Mouse (Mus musculus) kidney, postnatal 0 days (tissue): ENCODE measurements around the gene Gimap9. TPM values are rescaled to one million over a fixed set of nuclear protein-coding genes. Genes with fewer than 3 reads are reported as not detected.

ENCODE experiments used
- ATAC-seq: fragments of 200-750 bp; cut with Nextera tagmentation; replicated peaks from 2 replicates; pipeline ENCODE4 v1.8.0; 2017; ENCODE audit warnings: low read depth, moderate number of reproducible peaks, moderate TSS enrichment, moderate library complexity; ENCODE audit not compliant: low FRiP score
- DNase-seq: peaks from one replicate; pipeline ENCODE4 v3.0.0-alpha.2; 2016; ENCODE audit warnings: low spot score
- H3K27ac ChIP-seq: fragments of 300-500 bp; sonication (generic); 2 replicates; pipeline ENCODE4 v1.5.1; 2014; ENCODE audit warnings: mild to moderate bottlenecking
- H3K27me3 ChIP-seq: fragments of 300-500 bp; sonication (generic); 2 replicates; pipeline ENCODE4 v1.6.1; 2014; ENCODE audit warnings: low read length, mixed read lengths; ENCODE audit not compliant: insufficient read depth
- H3K36me3 ChIP-seq: fragments of 300-500 bp; sonication (generic); 2 replicates; pipeline ENCODE4 v1.6.1; 2014; ENCODE audit warnings: low read length, mixed read lengths; ENCODE audit not compliant: insufficient read depth
- H3K4me1 ChIP-seq: fragments of 300-500 bp; sonication (generic); replicated peaks from 2 replicates; pipeline ENCODE4 v1.6.1; 2014; ENCODE audit warnings: antibody characterized with exemption, low read length, mixed read lengths; ENCODE audit not compliant: insufficient read depth
- H3K4me2 ChIP-seq: fragments of 300-500 bp; sonication (generic); 2 replicates; pipeline ENCODE4 v1.6.1; 2014; ENCODE audit warnings: mild to moderate bottlenecking, low read length, moderate library complexity, mixed read lengths
- H3K4me3 ChIP-seq: fragments of 300-500 bp; sonication (generic); replicated peaks from 2 replicates; pipeline ENCODE4 v1.5.1; 2014; ENCODE audit warnings: low read depth, low read length
- H3K9ac ChIP-seq: fragments of 300-500 bp; sonication (generic); 2 replicates; pipeline ENCODE4 v1.6.1; 2014; ENCODE audit warnings: low read depth, low read length
- H3K9me3 ChIP-seq: fragments of 300-500 bp; sonication (generic); replicated peaks from 2 replicates; pipeline ENCODE4 v1.6.1; 2016; ENCODE audit warnings: low read length, inconsistent platforms, mixed read lengths
- CTCF ChIP-seq: IDR thresholded peaks from 2 replicates; pipeline ENCODE4 v1.5.1; 2016; ENCODE audit warnings: antibody characterized with exemption, low read depth, mild to moderate bottlenecking, moderate library complexity
- WGBS: fragments of 180-500 bp; shearing (Covaris S2); extraction: QIAGEN DNeasy Blood & Tissue Kit; methylation state at CpG from one replicate; pipeline ENCODE4 v1.1.7; 2014; 5-methylcytosine and 5-hydroxymethylcytosine counted together
- polyA plus RNA-seq: library from polyadenylated mRNA; unstranded; fragments of >200 nt; fragmentation: Nextera tagmentation; extraction: Ambion mirVana; gene quantifications from 2 replicates; pipeline ENCODE4 v1.2.1, GENCODE M21; 2015

Gene Gimap9
- polyA plus RNA-seq, 1 experiment from 2014 or later = 15.2 TPM

GRCm38 (mm10) chr6:48628808-48629660 lies 46.9 kb upstream of the Gimap9 start:
- H3K27ac ChIP-seq = peak overlapping the region; percentile 85
- ATAC-seq (peak; percentile 26), DNase-seq (peak; percentile 16)
- 10% methylated on average over 54 of the region's 54 CpGs for WGBS
- H3K4me3 ChIP-seq = peak overlapping the region; percentile 21
- H3K4me2 ChIP-seq = peak overlapping the region; percentile 62
- peaks cover 15% of the 10 kb centered on the region; the same call in 1 of the 2 replicates for H3K4me1 ChIP-seq
- no peaks in the 10 kb centered on the region for H3K27me3 ChIP-seq
- no peaks in the 10 kb centered on the region for H3K9me3 ChIP-seq
- H3K36me3 ChIP-seq = no peaks in the 10 kb centered on the region
- H3K9ac ChIP-seq = peak overlapping the region; percentile 41; the same call in 1 of the 2 replicates
- no peak for TF ChIP-seq CTCF

GRCm38 (mm10) chr6:48629661-48630034 lies 46.3 kb upstream of the Gimap9 start:
- DNase-seq = peak; percentile 22
- Histone ChIP-seq H3K9me3 (no peaks in the 10 kb centered on the region), H3K4me2 (peak overlapping the region; percentile 62), H3K27me3 (no peaks in the 10 kb centered on the region), H3K4me3 (peak overlapping the region; percentile 21), H3K27ac (peak overlapping the region; percentile 85), H3K9ac (peak overlapping the region; percentile 41; the same call in 1 of the 2 replicates), H3K4me1 (peaks cover 15% of the 10 kb centered on the region; the same call in 1 of the 2 replicates), H3K36me3 (no peaks in the 10 kb centered on the region)
- 20% methylated on average over 13 of the region's 13 CpGs for WGBS
- TF ChIP-seq CTCF = no peak
- peak; percentile 25; the same call in 1 of the 2 replicates for ATAC-seq

GRCm38 (mm10) chr6:48630831-48631230 lies 45.1 kb upstream of the Gimap9 start:
- Histone ChIP-seq H3K4me2 (no peak overlapping the region), H3K9ac (no peak overlapping the region), H3K4me3 (no peak overlapping the region), H3K27ac (no peak overlapping the region), H3K9me3 (no peaks in the 10 kb centered on the region), H3K4me1 (peaks cover 15% of the 10 kb centered on the region; the same call in 1 of the 2 replicates), H3K36me3 (no peaks in the 10 kb centered on the region), H3K27me3 (no peaks in the 10 kb centered on the region)
- DNase-seq = no peak
- no peak for ATAC-seq
- TF ChIP-seq CTCF = no peak
- whole genome bisulfite sequencing = 90% methylated on average over 8 of the region's 8 CpGs

GRCm38 (mm10) chr6:48635105-48635504 lies 40.8 kb upstream of the Gimap9 start:
- Histone ChIP-seq H3K4me2 (no peak overlapping the region), H3K9me3 (no peaks in the 10 kb centered on the region), H3K36me3 (no peaks in the 10 kb centered on the region), H3K4me1 (no peaks in the 10 kb centered on the region), H3K27ac (no peak overlapping the region), H3K9ac (no peak overlapping the region), H3K4me3 (no peak overlapping the region), H3K27me3 (no peaks in the 10 kb centered on the region)
- 78% methylated on average over 2 of the region's 2 CpGs for WGBS
- DNase-seq (no peak), ATAC-seq (no peak)
- TF ChIP-seq CTCF = no peak

- H3K27ac ChIP-seq = no peak overlapping the region
- no peak for TF ChIP-seq CTCF
- H3K9ac ChIP-seq = no peak overlapping the region
- no peaks in the 10 kb centered on the region for H3K27me3 ChIP-seq
- 68% methylated on average over 6 of the region's 6 CpGs for WGBS
- no peaks in the 10 kb centered on the region for H3K4me1 ChIP-seq
- no peak overlapping the region for H3K4me2 ChIP-seq
- ATAC-seq (no peak), DNase-seq (no peak)
- no peaks in the 10 kb centered on the region for H3K36me3 ChIP-seq
- no peaks in the 10 kb centered on the region for H3K9me3 ChIP-seq
- no peak overlapping the region for H3K4me3 ChIP-seq
Observed at GRCm38 (mm10) chr6:48636515-48636914, 39.4 kb upstream of the Gimap9 start.

GRCm38 (mm10) chr6:48637811-48638500 lies 38.0 kb upstream of the Gimap9 start:
- no peaks in the 10 kb centered on the region for H3K36me3 ChIP-seq
- H3K9me3 ChIP-seq = no peaks in the 10 kb centered on the region
- H3K27ac ChIP-seq = no peak overlapping the region
- ATAC-seq = no peak
- H3K27me3 ChIP-seq = no peaks in the 10 kb centered on the region
- no peak for DNase-seq
- H3K9ac ChIP-seq = no peak overlapping the region
- no peak overlapping the region for H3K4me2 ChIP-seq
- TF ChIP-seq CTCF = no peak
- H3K4me3 ChIP-seq = no peak overlapping the region
- 57% methylated on average over 6 of the region's 6 CpGs for WGBS
- H3K4me1 ChIP-seq = no peaks in the 10 kb centered on the region
